Mouse (Mus musculus) testis, adult 2 months (tissue): ENCODE results near the gene Nabp2. TPM values are rescaled to one million over a fixed set of nuclear protein-coding genes. Genes with fewer than 3 reads are reported as not detected.
A peak's percentile ranks its signal among the peaks of the same experiment; 100 is the strongest.

ENCODE experiments used
- H3K27ac ChIP-seq: fragments of 200-500 bp; 2 replicates; pipeline ENCODE4 v1.5.1; 2012; ENCODE audit warnings: low read depth, low read length; ENCODE audit not compliant: control insufficient read depth, insufficient read depth
- H3K27me3 ChIP-seq: fragments of 200-500 bp; 2 replicates; pipeline ENCODE4 v1.6.1; 2012; ENCODE audit warnings: mild to moderate bottlenecking, low read length, moderate library complexity; ENCODE audit not compliant: control insufficient read depth, insufficient read depth
- H3K36me3 ChIP-seq: fragments of 200-500 bp; 2 replicates; pipeline ENCODE4 v1.6.1; 2012; ENCODE audit warnings: mild to moderate bottlenecking, low read length; ENCODE audit not compliant: control insufficient read depth, insufficient read depth
- H3K4me1 ChIP-seq: fragments of 200-500 bp; 2 replicates; pipeline ENCODE4 v1.6.1; 2012; ENCODE audit warnings: low read length; ENCODE audit not compliant: control insufficient read depth, insufficient read depth
- H3K4me3 ChIP-seq: fragments of 200-500 bp; 2 replicates; pipeline ENCODE4 v1.5.1; 2012; ENCODE audit warnings: low read depth, mild to moderate bottlenecking, low read length, moderate library complexity, mixed read lengths; ENCODE audit not compliant: control insufficient read depth
- CTCF ChIP-seq: fragments of 200-500 bp; IDR thresholded peaks from 2 replicates; pipeline ENCODE4 v1.5.1; 2012; ENCODE audit warnings: low read depth, mild to moderate bottlenecking, inconsistent platforms, low read length, moderate library complexity; ENCODE audit not compliant: control insufficient read depth, insufficient read depth, insufficient replicate concordance
- POLR2A ChIP-seq: fragments of 200-500 bp; IDR thresholded peaks from 2 replicates; pipeline ENCODE4 v1.6.1; 2012; ENCODE audit warnings: low read depth, mild to moderate bottlenecking, inconsistent platforms, low read length, moderate library complexity; ENCODE audit not compliant: control insufficient read depth
- polyA plus RNA-seq: library from polyadenylated mRNA; depleted of rRNA; stranded (reverse); fragments of >200 nt; gene quantifications from 2 replicates; pipeline ENCODE4 v1.2.3, GENCODE M21; 2012; rRNA removed

Gene Nabp2
- polyA plus RNA-seq, 1 experiment = 22.5 TPM

- Histone ChIP-seq H3K27me3 (no peaks in the 10 kb centered on the region), H3K36me3 (no peaks in the 10 kb centered on the region), H3K4me1 (peaks cover 16% of the 10 kb centered on the region), H3K4me3 (peak overlapping the region; percentile 96), H3K27ac (peak overlapping the region; percentile 95)
- TF ChIP-seq CTCF = no peak
- no peak for TF ChIP-seq POLR2A
Observed at GRCm38 (mm10) chr10:128367899-128368401, 43.3 kb downstream of the Nabp2 start.

DNA sequence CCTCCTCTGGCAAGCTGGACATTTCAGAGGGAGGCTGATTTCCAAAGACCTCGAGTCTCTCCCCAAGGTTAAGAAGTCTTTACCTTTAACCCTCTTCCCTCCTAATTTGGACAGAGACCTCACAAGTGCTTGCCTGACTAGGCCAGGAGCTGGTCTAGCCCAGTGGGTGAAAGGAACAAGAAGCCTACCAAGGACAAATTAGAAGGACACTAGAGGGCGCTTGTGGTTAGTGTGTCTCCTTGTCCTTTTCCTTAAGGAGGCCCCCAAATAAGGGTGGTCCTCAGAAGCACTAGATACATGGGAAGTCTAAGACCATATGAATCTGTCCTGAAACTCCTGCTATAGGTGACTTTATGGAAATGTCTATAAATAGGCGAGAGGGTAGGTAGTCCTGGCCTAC lies 48.7 kb downstream of the Nabp2 start:
- H3K36me3 ChIP-seq = peaks cover 3% of the 10 kb centered on the region; the same call in 1 of the 2 replicates
- no peak overlapping the region for H3K4me3 ChIP-seq
- H3K27me3 ChIP-seq = no peaks in the 10 kb centered on the region
- no peak for TF ChIP-seq CTCF
- TF ChIP-seq POLR2A = no peak
- H3K27ac ChIP-seq = no peak overlapping the region
- H3K4me1 ChIP-seq = no peaks in the 10 kb centered on the region

GRCm38 (mm10) chr10:128361836-128362235 lies 49.5 kb downstream of the Nabp2 start:
- peaks cover 3% of the 10 kb centered on the region; the same call in 1 of the 2 replicates for H3K36me3 ChIP-seq
- TF ChIP-seq CTCF = no peak
- H3K4me3 ChIP-seq = no peak overlapping the region

GRCm38 (mm10) chr10:128359226-128359625 lies 52.1 kb downstream of the Nabp2 start:
- no peak for TF ChIP-seq CTCF
- TF ChIP-seq POLR2A = no peak
- H3K4me1 ChIP-seq = no peaks in the 10 kb centered on the region
- H3K4me3 ChIP-seq = no peak overlapping the region
- H3K27me3 ChIP-seq = no peaks in the 10 kb centered on the region
- peaks cover 3% of the 10 kb centered on the region; the same call in 1 of the 2 replicates for H3K36me3 ChIP-seq
- no peak overlapping the region for H3K27ac ChIP-seq

More at GRCm38 (mm10) chr10:128361836-128362235, 49.5 kb downstream of the Nabp2 start:
- H3K4me1 ChIP-seq = no peaks in the 10 kb centered on the region
- H3K27ac ChIP-seq = peak overlapping the region; percentile 32; the same call in 1 of the 2 replicates
- no peaks in the 10 kb centered on the region for H3K27me3 ChIP-seq

- Histone ChIP-seq H3K27me3 (no peaks in the 10 kb centered on the region), H3K4me3 (no peak overlapping the region), H3K36me3 (peaks cover 5% of the 10 kb centered on the region; the same call in 1 of the 2 replicates), H3K27ac (no peak overlapping the region), H3K4me1 (no peaks in the 10 kb centered on the region)
- no peak for TF ChIP-seq POLR2A
- no peak for TF ChIP-seq CTCF
Observed at GRCm38 (mm10) chr10:128358796-128359195, 52.5 kb downstream of the Nabp2 start.

Other genes with a start within 250 kb of the Nabp2 start
- gene Rbms2, start 231.2 kb downstream of the Nabp2 start, polyA plus RNA-seq = 17.3 and 19.4 TPM in 2 replicates
- gene Gls2, start 217.0 kb downstream of the Nabp2 start, polyA plus RNA-seq = 3.7 and 5.3 TPM in 2 replicates
- 3.1 and 3.4 TPM in 2 replicates for gene Spryd4, start 199.7 kb downstream of the Nabp2 start, polyA plus RNA-seq
- gene Mip, start 185.7 kb downstream of the Nabp2 start, polyA plus RNA-seq = not detected in 2 replicates
- 3.4 and 4.4 TPM in 2 replicates for gene Timeless, start 179.4 kb downstream of the Nabp2 start, polyA plus RNA-seq
- 0.05 TPM in 1 of 2 replicates, not detected in the other for gene Apon, start 157.4 kb downstream of the Nabp2 start, polyA plus RNA-seq
- gene Apof, start 142.8 kb downstream of the Nabp2 start, polyA plus RNA-seq = 0.44 and 0.60 TPM in 2 replicates
- 6.0 and 6.6 TPM in 2 replicates for gene Stat2, start 140.9 kb downstream of the Nabp2 start, polyA plus RNA-seq
- 0.06 and 0.36 TPM in 2 replicates for gene Il23a, start 112.7 kb downstream of the Nabp2 start, polyA plus RNA-seq
- gene Pan2, start 108.2 kb downstream of the Nabp2 start, polyA plus RNA-seq = 21.1 and 24.6 TPM in 2 replicates
- gene Cnpy2, start 89.0 kb downstream of the Nabp2 start, polyA plus RNA-seq = 7.4 and 9.2 TPM in 2 replicates
- gene Cs, start 73.8 kb downstream of the Nabp2 start, polyA plus RNA-seq = 58.8 and 59.4 TPM in 2 replicates
- gene Coq10a, start 42.5 kb downstream of the Nabp2 start, polyA plus RNA-seq = 21.2 TPM in 2 replicates
- gene Ankrd52, start 34.4 kb downstream of the Nabp2 start, polyA plus RNA-seq = 6.8 and 7.0 TPM in 2 replicates
- gene Slc39a5, start 10.3 kb downstream of the Nabp2 start, polyA plus RNA-seq = 0.14 and 0.18 TPM in 2 replicates
- 82.6 and 84.1 TPM in 2 replicates for gene Rnf41, start 165 bp upstream of the Nabp2 start, polyA plus RNA-seq
- 138 and 141 TPM in 2 replicates for gene Smarcc2, start 47.8 kb upstream of the Nabp2 start, polyA plus RNA-seq
- gene Myl6, start 82.7 kb upstream of the Nabp2 start, polyA plus RNA-seq = 191 and 248 TPM in 2 replicates
- gene Myl6b, start 87.2 kb upstream of the Nabp2 start, polyA plus RNA-seq = 20.3 and 23.2 TPM in 2 replicates
- 1.6 and 3.1 TPM in 2 replicates for gene Esyt1, start 114.4 kb upstream of the Nabp2 start, polyA plus RNA-seq
- gene Zc3h10, start 136.3 kb upstream of the Nabp2 start, polyA plus RNA-seq = 29.9 and 33.9 TPM in 2 replicates
- gene Rpl41, start 137.8 kb upstream of the Nabp2 start, polyA plus RNA-seq = 1,504 and 1,952 TPM in 2 replicates
- 31.7 and 36.5 TPM in 2 replicates for gene Pa2g4, start 154.5 kb upstream of the Nabp2 start, polyA plus RNA-seq
- 0.77 and 2.1 TPM in 2 replicates for gene Erbb3, start 178.2 kb upstream of the Nabp2 start, polyA plus RNA-seq
- gene Rps26, start 215.3 kb upstream of the Nabp2 start, polyA plus RNA-seq = 296 and 407 TPM in 2 replicates
- gene Ikzf4, start 234.5 kb upstream of the Nabp2 start, polyA plus RNA-seq = 0.84 and 1.2 TPM in 2 replicates